Mouse (Mus musculus): ENCODE results near the gene Klhl34.
A peak's percentile ranks its signal among the peaks of the same experiment; 100 is the strongest.

Klhl34 gene

DNA sequence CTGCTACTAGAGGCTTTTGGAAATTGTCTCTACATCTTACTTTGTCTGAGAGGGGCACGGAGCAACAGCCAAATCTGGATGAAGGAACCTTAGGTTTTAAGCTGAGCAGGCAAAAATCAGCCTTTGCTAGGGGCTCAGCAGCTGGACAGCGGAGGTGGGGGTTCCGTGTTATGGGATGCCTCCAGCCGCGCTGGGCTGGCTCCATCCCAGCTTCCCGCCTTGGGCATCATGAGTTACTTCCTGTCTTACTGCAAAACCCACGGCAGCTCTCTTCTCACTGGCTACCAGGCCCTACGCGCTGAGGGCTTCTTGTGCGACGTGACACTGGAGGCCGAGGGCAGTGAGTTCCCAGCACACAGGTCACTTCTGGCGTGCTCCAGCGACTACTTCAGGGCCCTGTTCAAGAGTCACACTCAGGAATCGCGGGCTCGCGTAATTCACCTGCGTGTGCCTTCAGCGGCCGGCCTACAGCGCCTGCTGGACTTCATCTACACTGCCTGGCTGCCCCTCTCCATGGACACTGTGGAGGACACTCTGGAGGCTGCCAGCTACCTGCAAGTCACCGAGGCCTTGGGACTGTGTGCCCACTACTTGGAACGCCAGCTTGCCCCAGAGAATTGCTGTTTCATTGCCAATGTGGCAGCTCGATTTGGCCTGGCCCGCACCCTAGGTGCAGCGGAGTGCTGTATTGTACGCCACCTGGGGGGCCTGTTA is at the start of gene Klhl34:
Gene Klhl34 (plus strand): TSS at position 229 of the 714 bp plus-strand sequence.
- no peak for DNase-seq (ENCODE audit: low read depth, low spot score)

DNA sequence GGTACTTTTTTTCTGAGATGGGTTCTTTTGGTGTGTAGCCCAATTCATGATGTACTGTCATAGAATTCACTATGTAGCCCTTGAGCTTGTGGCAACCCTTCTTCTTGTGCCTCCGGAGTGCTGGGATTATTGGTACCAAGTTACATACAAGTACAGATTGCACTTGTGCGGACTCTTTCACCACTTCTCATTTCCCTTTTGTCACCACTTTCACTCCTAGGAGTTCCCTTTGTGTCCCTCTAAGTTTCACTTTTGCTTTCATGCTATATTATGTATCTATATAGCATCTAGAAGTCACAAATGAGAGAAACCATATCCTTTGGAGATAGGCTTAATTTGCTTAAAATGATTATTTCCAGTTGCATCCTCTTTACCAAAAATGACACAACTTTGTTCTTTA is 16.6 kb upstream of the Klhl34 start:
- DNase-seq (ENCODE audit: low read depth, low spot score) = no peak

DNA sequence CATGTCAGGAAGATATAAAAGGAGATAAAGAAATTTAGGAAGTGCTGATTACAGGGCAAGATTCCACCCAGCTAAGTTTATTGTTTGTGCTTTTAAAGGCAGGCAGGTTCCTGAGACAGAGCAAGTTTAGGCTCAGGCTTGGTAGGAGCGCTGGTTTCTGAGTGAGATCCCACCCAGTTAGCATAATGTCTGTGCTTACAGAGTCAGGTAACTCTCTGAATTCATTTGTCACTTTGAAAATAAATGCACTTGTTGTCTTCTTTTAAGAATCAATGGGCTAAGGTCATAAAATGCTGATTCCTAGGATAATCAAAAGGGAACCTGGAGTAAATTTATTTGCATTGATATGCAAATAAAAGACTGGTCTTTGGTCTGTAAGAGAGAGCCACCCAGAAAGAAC is 8.5 kb upstream of the Klhl34 start:
- DNase-seq (ENCODE audit: low read depth, low spot score) = no peak

DNA sequence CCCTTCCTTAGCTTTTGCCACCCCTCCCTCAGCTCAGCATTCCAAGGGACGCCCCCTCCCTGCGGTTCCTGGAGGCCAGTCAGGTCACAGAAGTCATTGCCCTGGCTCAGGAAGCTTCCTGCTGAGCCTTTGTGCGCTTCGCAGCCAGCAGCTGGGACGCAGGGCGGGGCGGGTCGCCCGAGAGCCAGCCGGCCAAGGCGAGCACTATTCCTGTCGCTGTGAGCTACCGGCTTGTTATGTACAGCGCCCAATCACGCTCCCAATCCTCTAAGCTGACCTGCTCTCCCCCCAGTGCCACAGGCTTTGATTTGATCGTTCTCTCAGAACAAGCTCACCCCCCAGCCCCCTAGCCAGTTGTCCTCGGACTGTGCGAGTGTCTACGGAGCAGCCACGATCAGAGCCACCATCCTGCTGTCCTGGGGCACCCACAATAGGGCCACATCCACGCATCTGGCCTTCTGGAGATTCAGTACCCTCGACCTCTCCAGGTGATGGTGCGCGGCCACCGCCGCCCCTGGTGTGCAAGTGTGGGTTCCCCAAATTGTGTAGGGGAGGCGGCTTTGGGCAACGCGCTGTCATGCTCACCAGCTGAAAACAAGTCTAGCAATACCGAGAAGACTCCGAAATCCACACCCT is 546 bp upstream of the Klhl34 start:
- no peak for DNase-seq (ENCODE audit: low read depth, low spot score)

DNA sequence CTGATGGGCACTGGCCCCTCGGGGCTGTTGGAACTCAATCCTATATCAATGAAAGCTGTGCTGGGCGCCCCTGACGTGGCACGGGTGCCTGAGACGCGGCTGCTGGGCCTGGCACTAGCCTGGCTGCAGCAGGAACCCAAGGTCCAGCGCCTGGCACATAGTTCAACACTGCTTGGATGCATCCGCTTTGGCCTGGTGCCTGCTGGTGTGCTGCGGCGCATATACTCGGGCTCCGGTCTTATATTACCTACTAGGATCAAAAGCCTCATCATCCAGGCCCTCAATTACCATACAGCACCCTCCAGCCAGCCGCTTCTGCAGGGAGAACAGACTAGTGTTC is 656 bp downstream of the Klhl34 start:
- no peak for DNase-seq (ENCODE audit: low read depth, low spot score)

DNA sequence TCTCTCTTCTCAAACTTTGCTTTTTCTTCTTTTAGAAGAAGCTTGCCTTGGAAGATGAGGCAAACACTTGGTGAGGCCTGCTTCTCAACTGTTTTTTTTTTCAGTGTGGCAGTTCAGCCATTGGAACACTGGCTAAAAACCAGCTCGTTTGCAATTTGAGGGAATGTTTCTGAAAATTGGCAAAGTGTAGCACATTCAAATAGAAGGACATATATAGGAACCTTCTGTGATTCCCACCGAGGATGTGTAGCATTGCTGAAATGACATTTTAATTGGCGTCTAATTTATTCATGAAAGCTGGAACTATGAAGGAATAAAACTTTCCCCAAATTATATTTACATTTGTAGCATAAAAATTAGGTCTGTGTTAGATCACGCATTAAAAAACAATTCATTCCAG is 11.7 kb downstream of the Klhl34 start:
- DNase-seq (ENCODE audit: low read depth, low spot score) = peak; percentile 20

Measured in brain, embryonic 18.5 days (tissue).